Mouse (Mus musculus): ENCODE results near the gene Smok2b.
"Not testable (repeated sequence)": the region's sequence is repeated elsewhere in the genome, so short reads cannot be mapped to it uniquely, and the experiment has no call there.

GRCm38 (mm10) chr17:13201551-13201950 is 28.5 kb upstream of the Smok2b start:
- TF ChIP-seq USF1 (IDR thresholded peaks at IDR 0.05; ENCODE audit: low read depth); CTCF (IDR thresholded peaks at IDR 0.05; ENCODE audit: control insufficient read depth, insufficient read depth, insufficient read length); FOSL1 (IDR thresholded peaks at IDR 0.05; ENCODE audit: insufficient read depth, low read length, poor library complexity, severe bottlenecking); CEBPB (IDR thresholded peaks at IDR 0.05; ENCODE audit: low read depth): not testable (repeated sequence)

All from C2C12 (cell line).